Mouse (Mus musculus) heart, postnatal 0 days (tissue): ENCODE data around the gene Mcm8.

ENCODE experiments used
- CTCF ChIP-seq: IDR thresholded peaks from 2 replicates; pipeline ENCODE4 v1.5.1; 2016; ENCODE audit warnings: antibody characterized with exemption, control low read depth, low read depth
- EP300 ChIP-seq: IDR thresholded peaks from 2 replicates; pipeline ENCODE4 v1.6.1; 2016; ENCODE audit warnings: antibody characterized with exemption, low read depth

GRCm38 (mm10) chr2:132863325-132863724, 47.4 kb downstream of the Mcm8 start:
- TF ChIP-seq CTCF (no peak), EP300 (no peak)
